Mouse (Mus musculus) bone marrow, adult 2 months (tissue): ENCODE measurements around the gene Ephb1.

ENCODE experiments used
- CTCF ChIP-seq: fragments of 200-500 bp; IDR thresholded peaks from 2 replicates; pipeline ENCODE4 v1.5.1; 2011; ENCODE audit warnings: low read length, control low read depth; ENCODE audit not compliant: control insufficient read depth, insufficient read depth
- POLR2A ChIP-seq: fragments of 200-500 bp; IDR thresholded peaks from 2 replicates; pipeline ENCODE4 v1.6.1; 2011; ENCODE audit warnings: low read depth, mild to moderate bottlenecking, control low read depth, low read length, borderline replicate concordance; ENCODE audit not compliant: control insufficient read depth

GRCm38 (mm10) chr9:101919324-101919723 is 435.2 kb downstream of the Ephb1 start:
- TF ChIP-seq CTCF: no peak
- TF ChIP-seq POLR2A: no peak
